Mouse (Mus musculus) hindbrain, embryonic 16.5 days (tissue): Measurements from ENCODE around the gene Tns3. TPM values are rescaled to one million over a fixed set of nuclear protein-coding genes. Genes with fewer than 3 reads are reported as not detected.

ENCODE experiments used
- ATAC-seq: fragments of 200-750 bp; cut with Nextera tagmentation; 2 replicates; pipeline ENCODE4 v1.8.0; 2017; ENCODE audit warnings: moderate TSS enrichment, moderate library complexity
- H3K27ac ChIP-seq: fragments of 300-500 bp; sonication (generic); 2 replicates; pipeline ENCODE4 v1.5.1; 2014; ENCODE audit warnings: low read depth, mild to moderate bottlenecking, control low read depth, low read length, moderate library complexity
- H3K27me3 ChIP-seq: fragments of 300-500 bp; sonication (generic); replicated peaks from 2 replicates; pipeline ENCODE4 v1.6.1; 2014; ENCODE audit warnings: low read length; ENCODE audit not compliant: control insufficient read depth, insufficient read depth
- H3K36me3 ChIP-seq: fragments of 300-500 bp; sonication (generic); 2 replicates; pipeline ENCODE4 v1.6.1; 2014; ENCODE audit warnings: mild to moderate bottlenecking, low read length, moderate library complexity, mixed read lengths; ENCODE audit not compliant: control insufficient read depth, insufficient read depth
- H3K4me1 ChIP-seq: fragments of 300-500 bp; sonication (generic); 2 replicates; pipeline ENCODE4 v1.6.1; 2014; ENCODE audit warnings: low read depth, low read length; ENCODE audit not compliant: control insufficient read depth, insufficient read depth
- H3K4me2 ChIP-seq: fragments of 300-500 bp; sonication (generic); 2 replicates; pipeline ENCODE4 v1.6.1; 2014; ENCODE audit warnings: mild to moderate bottlenecking, low read length, control low read depth, moderate library complexity
- H3K4me3 ChIP-seq: fragments of 300-500 bp; sonication (generic); 2 replicates; pipeline ENCODE4 v1.5.1; 2014; ENCODE audit warnings: mild to moderate bottlenecking, low read length, control low read depth, moderate library complexity
- H3K9ac ChIP-seq: fragments of 300-500 bp; sonication (generic); 2 replicates; pipeline ENCODE4 v1.6.1; 2014; ENCODE audit warnings: low read depth, mild to moderate bottlenecking, control low read depth, low read length, moderate library complexity
- H3K9me3 ChIP-seq: fragments of 300-500 bp; sonication (generic); 2 replicates; pipeline ENCODE4 v1.6.1; 2014; ENCODE audit warnings: mild to moderate bottlenecking, low read length, moderate library complexity; ENCODE audit not compliant: control insufficient read depth
- WGBS: fragments of 180-500 bp; shearing (Covaris S2); extraction: QIAGEN DNeasy Blood & Tissue Kit; methylation state at CpG from one replicate; pipeline ENCODE4 v1.1.7; 2014; 5-methylcytosine and 5-hydroxymethylcytosine counted together
- polyA plus RNA-seq: library from polyadenylated mRNA; unstranded; fragments of >200 nt; fragmentation: Nextera tagmentation; extraction: Ambion mirVana; gene quantifications from 2 replicates; pipeline ENCODE4 v1.2.1, GENCODE M21; 2015

Gene Tns3
- polyA plus RNA-seq, 1 experiment from 2014 or later, result 7.5 TPM

- Histone ChIP-seq H3K4me2 (no peak overlapping the region), H3K9me3 (no peaks in the 10 kb centered on the region), H3K4me3 (no peak overlapping the region), H3K27ac (no peak overlapping the region), H3K27me3 (no peaks in the 10 kb centered on the region), H3K4me1 (peaks cover 4% of the 10 kb centered on the region; the same call in 1 of the 2 replicates), H3K36me3 (no peaks in the 10 kb centered on the region), H3K9ac (no peak overlapping the region)
- WGBS, result 21% methylated on average over 7 of the region's 7 CpGs
- ATAC-seq, result 0 out of 2 replicates have a peak, but pooled peaks have one; percentile 35
Measured at GRCm38 (mm10) chr11:8568829-8569228, 95.5 kb downstream of the Tns3 start.

DNA sequence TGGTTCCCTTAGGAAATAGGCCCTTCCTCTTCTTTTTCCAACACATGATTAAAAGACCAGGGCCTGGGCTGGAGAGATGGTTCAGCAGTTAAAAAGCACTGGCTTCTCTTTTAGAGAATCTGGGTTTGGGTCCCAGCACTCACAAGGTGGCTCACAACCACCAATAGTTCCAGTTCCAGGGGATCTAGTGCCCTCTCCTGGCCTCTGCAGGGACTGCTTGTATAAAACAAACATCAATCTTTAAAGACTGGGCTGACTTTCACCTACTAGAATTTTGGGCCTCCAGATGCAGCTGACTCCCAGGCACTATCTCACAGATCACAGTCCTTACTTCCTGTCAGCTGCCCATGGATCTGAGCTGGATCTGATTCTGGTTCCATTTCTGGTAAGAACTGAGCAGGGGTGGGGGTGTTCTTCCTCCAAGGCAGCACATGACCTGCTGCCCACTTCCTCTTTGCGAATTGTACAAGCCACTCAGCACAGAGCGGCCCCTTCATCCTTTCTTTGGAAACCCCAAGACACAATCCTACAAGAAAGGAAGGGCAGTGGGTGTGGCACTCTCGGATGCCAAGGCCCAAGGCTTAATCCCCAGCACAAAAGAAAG is 98.0 kb downstream of the Tns3 start:
- Histone ChIP-seq H3K4me1 (peaks cover 4% of the 10 kb centered on the region; the same call in 1 of the 2 replicates), H3K9me3 (no peaks in the 10 kb centered on the region), H3K4me2 (no peak overlapping the region), H3K4me3 (no peak overlapping the region), H3K9ac (no peak overlapping the region), H3K27ac (no peak overlapping the region), H3K27me3 (no peaks in the 10 kb centered on the region), H3K36me3 (no peaks in the 10 kb centered on the region)
- 88% methylated on average over 3 of the region's 3 CpGs for WGBS
- no peak for ATAC-seq

GRCm38 (mm10) chr11:8558761-8559282 is 105.5 kb downstream of the Tns3 start:
- H3K27ac ChIP-seq, result no peak overlapping the region
- no peak overlapping the region for H3K4me3 ChIP-seq
- H3K4me1 ChIP-seq, result no peaks in the 10 kb centered on the region; the same call in 1 of the 2 replicates
- H3K36me3 ChIP-seq, result no peaks in the 10 kb centered on the region
- no peak overlapping the region for H3K9ac ChIP-seq
- WGBS, result 83% methylated on average over 12 of the region's 12 CpGs
- H3K9me3 ChIP-seq, result no peaks in the 10 kb centered on the region
- no peaks in the 10 kb centered on the region for H3K27me3 ChIP-seq
- H3K4me2 ChIP-seq, result no peak overlapping the region
- ATAC-seq, result no peak

GRCm38 (mm10) chr11:8558258-8558657 is 106.1 kb downstream of the Tns3 start:
- Histone ChIP-seq H3K4me3 (no peak overlapping the region), H3K4me2 (no peak overlapping the region), H3K9me3 (no peaks in the 10 kb centered on the region), H3K36me3 (no peaks in the 10 kb centered on the region), H3K27me3 (no peaks in the 10 kb centered on the region), H3K4me1 (no peaks in the 10 kb centered on the region; the same call in 1 of the 2 replicates), H3K9ac (no peak overlapping the region), H3K27ac (no peak overlapping the region)
- 70% methylated on average over 7 of the region's 9 CpGs for WGBS
- 0 out of 2 replicates have a peak, but pooled peaks have one; percentile 38 for ATAC-seq

- H3K4me2 ChIP-seq, result no peak overlapping the region
- no peaks in the 10 kb centered on the region; the same call in 1 of the 2 replicates for H3K4me1 ChIP-seq
- no peak overlapping the region for H3K9ac ChIP-seq
- no peak overlapping the region for H3K27ac ChIP-seq
- H3K27me3 ChIP-seq, result no peaks in the 10 kb centered on the region
- WGBS, result 22% methylated on average over 9 of the region's 9 CpGs
- ATAC-seq, result peak; percentile 37; the same call in 1 of the 2 replicates
- H3K9me3 ChIP-seq, result no peaks in the 10 kb centered on the region
- H3K36me3 ChIP-seq, result no peaks in the 10 kb centered on the region
- H3K4me3 ChIP-seq, result no peak overlapping the region
Measured at GRCm38 (mm10) chr11:8557006-8557405, 107.3 kb downstream of the Tns3 start.

GRCm38 (mm10) chr11:8551710-8552109 is 112.6 kb downstream of the Tns3 start:
- WGBS, result 88% methylated on average over 5 of the region's 5 CpGs
- Histone ChIP-seq H3K27me3 (no peaks in the 10 kb centered on the region), H3K4me1 (no peaks in the 10 kb centered on the region; the same call in 1 of the 2 replicates), H3K4me2 (no peak overlapping the region), H3K9ac (no peak overlapping the region), H3K9me3 (no peaks in the 10 kb centered on the region), H3K36me3 (no peaks in the 10 kb centered on the region), H3K4me3 (no peak overlapping the region), H3K27ac (no peak overlapping the region)
- no peak for ATAC-seq

- ATAC-seq, result no peak
- H3K36me3 ChIP-seq, result no peaks in the 10 kb centered on the region
- 82% methylated on average over 5 of the region's 5 CpGs for WGBS
- no peaks in the 10 kb centered on the region for H3K4me1 ChIP-seq
- no peaks in the 10 kb centered on the region for H3K27me3 ChIP-seq
- H3K9me3 ChIP-seq, result no peaks in the 10 kb centered on the region
- no peak overlapping the region for H3K9ac ChIP-seq
- H3K27ac ChIP-seq, result no peak overlapping the region
- H3K4me3 ChIP-seq, result no peak overlapping the region
- no peak overlapping the region for H3K4me2 ChIP-seq
Measured at GRCm38 (mm10) chr11:8547661-8548060, 116.7 kb downstream of the Tns3 start.

GRCm38 (mm10) chr11:8545798-8546197 is 118.5 kb downstream of the Tns3 start:
- no peaks in the 10 kb centered on the region for H3K9me3 ChIP-seq
- 86% methylated on average over 1 of the region's 1 CpGs for WGBS

DNA sequence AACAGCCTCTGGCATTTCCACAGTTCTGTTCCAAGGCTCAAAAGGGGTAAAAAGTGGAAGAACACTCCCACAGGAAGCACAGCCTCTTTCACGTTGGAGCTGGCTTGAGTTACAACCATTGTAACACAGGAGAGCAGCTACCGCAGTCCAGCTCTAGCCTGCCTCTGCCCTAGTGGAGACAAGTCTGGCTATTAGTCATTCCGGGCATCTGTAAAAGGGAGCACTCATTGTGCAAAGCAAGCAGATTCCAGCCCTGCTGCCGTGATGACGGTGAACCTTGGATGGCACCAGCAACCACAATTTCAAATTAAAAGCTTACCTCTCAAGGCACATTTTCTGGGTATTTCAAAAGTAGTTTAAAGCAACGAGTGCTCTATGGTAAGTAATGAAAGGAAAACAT is 120.0 kb downstream of the Tns3 start:
- peak; percentile 70 for ATAC-seq
- H3K27ac ChIP-seq, result no peak overlapping the region
- H3K27me3 ChIP-seq, result no peaks in the 10 kb centered on the region
- no peaks in the 10 kb centered on the region for H3K9me3 ChIP-seq
- WGBS, result 46% methylated on average over 6 of the region's 6 CpGs
- H3K36me3 ChIP-seq, result no peaks in the 10 kb centered on the region
- H3K4me2 ChIP-seq, result no peak overlapping the region
- no peaks in the 10 kb centered on the region; the same call in 1 of the 2 replicates for H3K4me1 ChIP-seq
- H3K9ac ChIP-seq, result no peak overlapping the region
- H3K4me3 ChIP-seq, result no peak overlapping the region

More at GRCm38 (mm10) chr11:8545798-8546197, 118.5 kb downstream of the Tns3 start:
- no peak overlapping the region for H3K4me2 ChIP-seq
- H3K27me3 ChIP-seq, result no peaks in the 10 kb centered on the region
- H3K27ac ChIP-seq, result no peak overlapping the region
- ATAC-seq, result no peak
- H3K9ac ChIP-seq, result no peak overlapping the region
- H3K36me3 ChIP-seq, result no peaks in the 10 kb centered on the region
- H3K4me1 ChIP-seq, result no peaks in the 10 kb centered on the region
- no peak overlapping the region for H3K4me3 ChIP-seq
